Mouse (Mus musculus): ENCODE results near the gene Serpine3. TPM values are rescaled to one million over a fixed set of nuclear protein-coding genes. Genes with fewer than 3 reads are reported as not detected.

The Serpine3 gene
- total RNA-seq, 2 experiments from 2014 or later = not detected

DNA sequence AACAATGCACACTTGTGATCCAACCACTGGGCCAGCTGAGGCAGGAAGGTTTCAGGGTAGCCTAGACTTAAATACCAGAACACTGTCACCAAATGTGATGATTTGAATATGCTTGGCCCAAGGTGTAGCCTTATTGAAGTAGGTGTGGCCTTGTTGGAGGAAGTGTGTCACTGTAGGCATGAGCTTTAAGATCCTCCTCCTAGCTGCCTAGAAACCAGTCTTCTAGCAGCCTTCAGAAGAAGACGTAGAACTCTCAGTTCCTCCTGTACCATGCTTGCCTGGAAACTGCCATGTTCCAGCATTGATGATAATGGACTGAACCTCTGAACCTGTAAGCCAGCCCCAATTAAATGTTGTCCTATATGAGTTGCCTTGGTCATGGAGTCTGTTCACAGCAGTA is 72.2 kb downstream of the Serpine3 start:
- intact Hi-C loops (cut with DNase I) = no loop called here
- DNase-seq = no peak

Other genes starting within 250 kb of the Serpine3 start
- gene Gucy1b2, start 207.4 kb upstream of the Serpine3 start, total RNA-seq (2021) = not detected
- 1 to 10 TPM; 4.5 to 4.6 TPM for gene Fam124a, start 107.9 kb upstream of the Serpine3 start, total RNA-seq (2021)
- gene Gm4131, start 96.7 kb upstream of the Serpine3 start, total RNA-seq (2021) = not detected
- gene Ints6, start 97.5 kb downstream of the Serpine3 start, total RNA-seq (2021) = 10 to 100 TPM; 14.3 to 22.4 TPM
- gene Wdfy2, start 174.0 kb downstream of the Serpine3 start, total RNA-seq (2021) = 1 to 10 TPM; 8.0 to 9.1 TPM

All from heart, postnatal 10 days (tissue).